Mouse (Mus musculus) intestine, embryonic 14.5 days (tissue): Measurements from ENCODE around the gene Pcgf2. TPM values are rescaled to one million over a fixed set of nuclear protein-coding genes. Genes with fewer than 3 reads are reported as not detected.

Experiments used
- ATAC-seq: fragments of 200-750 bp; cut with Nextera tagmentation; replicated peaks from 2 replicates; pipeline ENCODE4 v1.8.0; 2017; ENCODE audit warnings: low read depth, moderate number of reproducible peaks, moderate TSS enrichment, moderate library complexity; ENCODE audit not compliant: low FRiP score, low TSS enrichment
- DNase-seq: peaks from one replicate; pipeline ENCODE4 v3.0.0-alpha.2; 2018; ENCODE audit warnings: low spot score
- H3K27ac ChIP-seq: fragments of 300-500 bp; sonication (generic); 2 replicates; pipeline ENCODE4 v1.5.1; 2014; ENCODE audit warnings: low read depth, mild to moderate bottlenecking, control low read depth
- H3K27me3 ChIP-seq: fragments of 300-500 bp; sonication (generic); replicated peaks from 2 replicates; pipeline ENCODE4 v1.6.1; 2014; ENCODE audit warnings: low read length, control low read depth; ENCODE audit not compliant: control insufficient read depth, insufficient read depth
- H3K36me3 ChIP-seq: fragments of 300-500 bp; sonication (generic); 2 replicates; pipeline ENCODE4 v1.6.1; 2014; ENCODE audit warnings: low read length, control low read depth; ENCODE audit not compliant: control insufficient read depth, insufficient read depth
- H3K4me1 ChIP-seq: fragments of 300-500 bp; sonication (generic); replicated peaks from 2 replicates; pipeline ENCODE4 v1.6.1; 2014; ENCODE audit warnings: low read length, control low read depth, mixed read lengths; ENCODE audit not compliant: control insufficient read depth, insufficient read depth
- H3K4me2 ChIP-seq: fragments of 300-500 bp; sonication (generic); 2 replicates; pipeline ENCODE4 v1.6.1; 2014; ENCODE audit warnings: low read length
- H3K4me3 ChIP-seq: fragments of 300-500 bp; sonication (generic); 2 replicates; pipeline ENCODE4 v1.5.1; 2014; ENCODE audit warnings: low read depth, low read length, control low read depth, mixed read lengths
- H3K9ac ChIP-seq: fragments of 300-500 bp; sonication (generic); 2 replicates; pipeline ENCODE4 v1.6.1; 2014; ENCODE audit warnings: mild to moderate bottlenecking, low read length
- H3K9me3 ChIP-seq: fragments of 300-500 bp; sonication (generic); 2 replicates; pipeline ENCODE4 v1.6.1; 2016; ENCODE audit warnings: low read length, control low read depth; ENCODE audit not compliant: control insufficient read depth
- WGBS: fragments of 180-500 bp; shearing (Covaris S2); extraction: QIAGEN DNeasy Blood & Tissue Kit; methylation state at CpG from one replicate; pipeline ENCODE4 v1.1.7; 2014; 5-methylcytosine and 5-hydroxymethylcytosine counted together
- polyA plus RNA-seq: library from polyadenylated mRNA; unstranded; fragments of >200 nt; fragmentation: Nextera tagmentation; extraction: Ambion mirVana; gene quantifications from 2 replicates; pipeline ENCODE4 v1.2.1, GENCODE M21; 2014

Pcgf2 gene
- polyA plus RNA-seq, 1 experiment from 2014 or later = 19.7 TPM

DNA sequence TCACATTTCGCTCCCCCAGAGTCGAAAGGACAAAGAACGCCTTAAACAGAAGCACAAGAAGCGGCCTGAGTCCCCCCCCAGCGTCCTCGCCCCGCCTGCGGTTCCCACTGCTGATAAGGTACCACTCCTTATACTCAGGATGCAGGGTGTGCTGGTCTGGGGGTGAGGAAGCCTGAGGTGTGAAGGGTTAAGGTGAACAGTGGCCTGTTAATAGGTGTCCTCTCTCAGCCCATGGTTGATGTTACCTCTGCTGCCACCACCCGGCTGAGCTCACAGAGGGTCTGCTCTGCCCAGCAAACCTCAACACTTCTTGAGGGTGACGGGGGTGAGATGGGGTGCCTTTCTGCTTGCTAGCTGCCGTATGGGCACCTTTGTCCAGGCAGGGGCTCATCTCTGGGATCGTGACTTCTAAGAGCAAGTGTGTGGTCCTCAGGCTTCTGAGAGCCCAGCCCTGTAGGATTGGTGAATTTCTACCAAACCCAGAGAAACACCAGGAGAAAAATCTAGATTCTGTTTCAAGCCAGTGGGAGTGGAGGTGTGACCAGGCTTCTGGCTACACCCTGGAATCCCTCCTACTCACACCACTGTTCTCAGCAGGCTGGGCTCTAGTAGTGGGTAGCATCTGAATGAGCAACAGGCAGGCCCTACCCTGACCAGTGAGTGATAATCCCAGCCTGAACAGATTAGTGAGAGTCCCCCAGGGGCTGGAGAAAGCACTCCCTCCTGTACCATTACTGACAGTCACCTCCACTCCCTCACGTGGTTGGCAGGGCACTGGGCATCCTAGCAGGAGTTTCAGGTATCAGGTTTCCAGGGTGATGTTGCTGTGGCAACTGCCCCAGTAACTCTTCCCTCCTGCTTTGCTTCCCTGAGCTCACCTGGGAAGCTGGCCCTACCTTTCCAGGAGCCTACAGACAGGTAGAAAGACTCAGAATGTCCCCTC lies 29.8 kb downstream of the Pcgf2 start:
- Histone ChIP-seq H3K27ac (no peak overlapping the region), H3K4me2 (no peak overlapping the region)
- ATAC-seq = no peak

DNA sequence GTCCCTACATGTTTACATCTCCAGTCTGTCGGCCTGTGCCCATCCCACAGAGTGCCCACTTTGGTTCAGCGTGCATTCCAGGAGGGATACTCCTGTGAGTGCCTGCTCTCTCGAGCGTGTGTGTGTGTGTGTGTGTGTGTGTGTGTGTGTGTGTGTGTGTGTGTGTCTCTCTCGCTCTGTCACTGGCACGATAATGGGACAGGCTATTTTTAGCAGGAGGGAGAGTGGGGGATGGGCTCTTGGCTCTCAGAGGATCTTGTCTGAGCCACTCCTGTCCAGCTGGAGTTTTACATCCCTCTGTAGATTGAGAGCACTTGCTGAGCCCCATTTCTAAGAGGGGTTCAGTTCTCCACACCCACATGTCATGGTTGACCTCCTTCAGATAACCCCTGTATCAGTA lies 30.5 kb downstream of the Pcgf2 start:
- ATAC-seq (no peak), DNase-seq (peak; percentile 51)
- no peak overlapping the region for H3K4me3 ChIP-seq
- peaks cover 88% of the 10 kb centered on the region for H3K36me3 ChIP-seq
- no peaks in the 10 kb centered on the region for H3K9me3 ChIP-seq
- no peak overlapping the region for H3K4me2 ChIP-seq
- 16% methylated on average over 6 of the region's 6 CpGs for WGBS
- H3K27me3 ChIP-seq = no peaks in the 10 kb centered on the region
- H3K9ac ChIP-seq = no peak overlapping the region
- H3K27ac ChIP-seq = no peak overlapping the region
- peaks cover 21% of the 10 kb centered on the region for H3K4me1 ChIP-seq

More for the DNA sequence above, 29.8 kb downstream of the Pcgf2 start:
- Histone ChIP-seq H3K4me3 (no peak overlapping the region), H3K9ac (no peak overlapping the region), H3K4me1 (peaks cover 15% of the 10 kb centered on the region), H3K36me3 (peaks cover 92% of the 10 kb centered on the region), H3K9me3 (no peaks in the 10 kb centered on the region), H3K27me3 (no peaks in the 10 kb centered on the region)
- 66% methylated on average over 13 of the region's 13 CpGs for WGBS
- DNase-seq = peak; percentile 46

DNA sequence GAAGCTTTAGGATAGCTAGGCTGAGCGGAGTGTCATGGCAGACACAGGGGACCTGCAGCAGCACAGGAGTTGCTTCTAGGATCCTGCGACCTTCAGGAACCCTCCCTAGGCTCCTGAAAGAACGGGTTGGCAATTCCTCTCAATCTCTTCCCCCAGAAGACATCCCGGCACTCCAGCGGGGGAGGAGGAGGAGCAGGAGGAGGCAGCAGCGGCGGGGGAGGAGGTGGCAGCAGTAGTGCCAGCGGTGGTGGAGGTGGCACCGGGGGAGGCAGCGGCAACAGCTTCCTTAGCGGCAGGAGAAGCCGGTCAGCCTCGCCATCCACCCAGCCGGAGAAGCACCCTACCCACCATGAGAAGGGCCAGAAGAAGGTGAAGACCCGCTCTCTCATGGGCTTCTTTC lies 31.0 kb downstream of the Pcgf2 start:
- 64% methylated on average over 15 of the region's 15 CpGs for WGBS
- DNase-seq (peak; percentile 48), ATAC-seq (no peak)
- Histone ChIP-seq H3K9me3 (no peaks in the 10 kb centered on the region), H3K36me3 (peaks cover 83% of the 10 kb centered on the region), H3K27ac (no peak overlapping the region), H3K4me2 (no peak overlapping the region), H3K9ac (no peak overlapping the region), H3K27me3 (no peaks in the 10 kb centered on the region), H3K4me1 (peaks cover 27% of the 10 kb centered on the region), H3K4me3 (no peak overlapping the region)

DNA sequence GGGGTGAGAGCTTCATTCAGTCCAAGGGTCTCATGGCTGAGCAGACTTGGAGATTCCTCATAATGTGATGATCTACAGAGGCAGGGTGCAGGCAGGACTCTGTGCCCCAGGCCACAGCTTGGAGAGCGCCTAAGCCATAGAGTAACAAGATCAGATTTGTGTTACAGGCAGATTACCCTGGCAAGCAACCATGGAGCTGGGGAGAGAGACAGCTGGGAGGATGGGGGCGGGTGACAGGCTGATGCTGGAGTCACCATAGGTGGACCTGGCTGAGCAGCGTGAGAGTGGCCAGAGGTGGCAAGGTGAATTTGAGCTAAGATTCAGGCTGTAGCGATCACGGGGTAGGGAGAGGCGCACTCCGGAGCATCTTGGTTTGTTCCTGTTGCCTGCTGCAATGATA lies 32.1 kb downstream of the Pcgf2 start:
- Histone ChIP-seq H3K4me3 (no peak overlapping the region), H3K27me3 (no peaks in the 10 kb centered on the region), H3K27ac (no peak overlapping the region), H3K36me3 (peaks cover 72% of the 10 kb centered on the region), H3K4me2 (no peak overlapping the region), H3K9ac (no peak overlapping the region), H3K4me1 (peaks cover 29% of the 10 kb centered on the region), H3K9me3 (no peaks in the 10 kb centered on the region)
- ATAC-seq (no peak), DNase-seq (peak; percentile 48)
- 95% methylated on average over 7 of the region's 7 CpGs for whole genome bisulfite sequencing

DNA sequence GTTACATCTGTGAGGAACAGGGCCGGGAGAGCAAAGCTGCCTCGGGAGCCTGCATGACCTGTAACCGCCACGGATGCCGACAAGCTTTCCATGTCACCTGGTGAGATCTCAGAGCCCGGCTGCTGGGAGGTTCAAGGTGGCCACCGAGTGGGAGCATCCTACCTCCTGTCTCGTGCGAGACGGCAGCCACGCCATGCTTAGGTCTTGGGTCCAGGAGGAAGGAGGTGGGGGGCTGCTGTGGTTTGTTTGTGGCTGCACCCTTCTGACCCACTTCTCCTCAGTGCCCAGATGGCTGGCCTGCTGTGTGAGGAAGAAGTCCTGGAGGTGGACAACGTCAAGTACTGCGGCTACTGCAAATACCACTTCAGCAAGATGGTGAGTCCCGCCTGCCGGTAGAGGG lies 33.5 kb downstream of the Pcgf2 start:
- no peak overlapping the region for H3K4me2 ChIP-seq
- H3K4me3 ChIP-seq = no peak overlapping the region
- WGBS = 90% methylated on average over 15 of the region's 15 CpGs
- H3K27me3 ChIP-seq = peaks cover 6% of the 10 kb centered on the region
- H3K27ac ChIP-seq = no peak overlapping the region
- DNase-seq = no peak
- peaks cover 35% of the 10 kb centered on the region for H3K4me1 ChIP-seq
- H3K36me3 ChIP-seq = peaks cover 59% of the 10 kb centered on the region
- no peak for ATAC-seq
- no peaks in the 10 kb centered on the region for H3K9me3 ChIP-seq
- no peak overlapping the region for H3K9ac ChIP-seq

DNA sequence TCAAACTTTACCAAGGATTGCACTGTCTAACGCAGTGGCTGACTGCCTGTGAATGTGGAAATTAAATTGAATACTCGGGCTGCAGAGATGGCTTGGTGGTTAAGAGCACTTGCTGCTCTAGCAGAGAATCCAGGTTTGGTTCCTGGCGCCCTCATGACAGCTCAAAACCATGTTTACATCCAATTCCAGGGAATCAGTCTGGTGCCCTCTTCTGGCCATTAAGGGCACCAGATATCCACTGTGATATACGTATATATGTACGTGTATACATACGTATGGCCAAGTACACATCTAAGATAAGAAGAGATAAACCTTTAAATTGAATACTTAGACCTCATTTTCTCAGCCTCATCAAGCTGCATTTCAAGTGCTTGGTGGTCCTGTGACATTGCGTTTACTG lies 34.1 kb downstream of the Pcgf2 start:
- no peak for ATAC-seq
- peaks cover 11% of the 10 kb centered on the region for H3K27me3 ChIP-seq
- no peak overlapping the region for H3K9ac ChIP-seq
- H3K36me3 ChIP-seq = peaks cover 53% of the 10 kb centered on the region
- H3K9me3 ChIP-seq = no peaks in the 10 kb centered on the region
- no peak overlapping the region for H3K4me2 ChIP-seq
- peaks cover 41% of the 10 kb centered on the region for H3K4me1 ChIP-seq
- no peak for DNase-seq
- 92% methylated on average over 7 of the region's 7 CpGs for WGBS
- no peak overlapping the region for H3K27ac ChIP-seq
- H3K4me3 ChIP-seq = no peak overlapping the region

DNA sequence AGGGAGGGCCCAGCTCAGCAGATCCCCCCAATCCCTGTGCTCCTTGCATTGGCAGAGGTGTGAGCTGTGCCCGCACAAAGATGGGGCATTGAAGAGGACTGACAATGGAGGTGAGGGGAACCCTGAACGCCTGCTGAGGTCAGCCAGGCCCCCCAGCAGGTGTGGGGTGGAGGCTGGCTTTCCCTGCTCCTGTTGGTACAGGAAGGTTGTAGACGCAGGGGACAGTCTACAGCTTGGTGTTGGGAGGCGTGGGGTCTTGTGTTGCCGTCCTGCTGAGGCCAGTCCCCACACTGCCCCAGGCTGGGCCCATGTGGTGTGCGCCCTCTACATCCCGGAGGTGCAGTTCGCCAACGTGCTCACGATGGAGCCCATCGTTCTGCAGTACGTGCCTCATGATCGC lies 34.9 kb downstream of the Pcgf2 start:
- no peaks in the 10 kb centered on the region for H3K9me3 ChIP-seq
- peaks cover 47% of the 10 kb centered on the region for H3K4me1 ChIP-seq
- no peak overlapping the region for H3K4me2 ChIP-seq
- no peak overlapping the region for H3K27ac ChIP-seq
- WGBS = 90% methylated on average over 13 of the region's 13 CpGs
- peaks cover 16% of the 10 kb centered on the region for H3K27me3 ChIP-seq
- H3K9ac ChIP-seq = no peak overlapping the region
- H3K4me3 ChIP-seq = no peak overlapping the region
- peaks cover 45% of the 10 kb centered on the region for H3K36me3 ChIP-seq
- DNase-seq = no peak
- no peak for ATAC-seq

DNA sequence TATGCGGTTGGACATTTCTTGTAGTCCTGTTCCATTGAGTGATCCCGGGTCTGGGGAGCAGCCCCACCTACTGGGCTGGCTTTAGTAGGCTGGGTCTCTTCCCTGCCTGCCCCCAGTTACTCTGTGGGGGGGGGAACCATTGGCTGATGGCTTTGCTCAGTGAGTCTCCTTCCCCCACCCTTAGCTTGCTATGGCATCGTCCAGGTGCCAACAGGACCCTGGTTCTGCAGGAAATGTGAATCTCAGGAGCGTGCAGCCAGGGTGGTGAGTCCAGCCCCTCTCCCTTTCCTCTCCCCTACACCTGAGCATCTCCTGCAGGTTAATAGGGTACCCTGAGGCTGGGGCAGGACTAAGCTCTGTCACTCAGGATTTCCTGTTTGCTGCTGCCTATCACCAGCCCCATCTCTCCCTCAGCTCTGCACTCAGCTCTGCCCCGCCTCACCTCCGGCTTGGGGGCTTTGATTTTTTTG lies 35.5 kb downstream of the Pcgf2 start:
- Histone ChIP-seq H3K9me3 (no peaks in the 10 kb centered on the region), H3K4me1 (peaks cover 42% of the 10 kb centered on the region), H3K4me3 (peak overlapping the region; percentile 84), H3K27ac (no peak overlapping the region; the same call in 1 of the 2 replicates), H3K27me3 (peaks cover 16% of the 10 kb centered on the region), H3K4me2 (peak overlapping the region; percentile 66), H3K9ac (no peak overlapping the region; the same call in 1 of the 2 replicates), H3K36me3 (peaks cover 41% of the 10 kb centered on the region)
- no peak for ATAC-seq
- DNase-seq = no peak
- 34% methylated on average over 6 of the region's 6 CpGs for WGBS

DNA sequence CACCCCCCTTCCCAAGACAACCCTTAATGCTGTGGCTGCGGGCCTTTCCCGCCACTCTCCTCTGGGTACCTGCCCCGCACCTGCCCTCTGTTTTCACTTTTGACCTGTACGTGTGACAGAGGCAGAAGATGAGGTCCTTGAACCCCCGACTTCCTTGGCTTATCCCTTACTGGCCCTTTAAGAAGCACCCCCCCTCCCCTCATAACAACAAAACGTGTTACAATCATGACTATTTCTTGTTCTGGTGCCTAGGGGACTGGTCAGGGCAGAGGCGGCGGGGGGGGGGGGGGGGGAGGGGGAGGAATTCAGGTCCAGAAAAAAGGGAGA lies 36.0 kb downstream of the Pcgf2 start:
- Histone ChIP-seq H3K4me3 (peak overlapping the region; percentile 84), H3K4me1 (peaks cover 37% of the 10 kb centered on the region), H3K36me3 (peaks cover 37% of the 10 kb centered on the region), H3K4me2 (peak overlapping the region; percentile 66), H3K9ac (peak overlapping the region; percentile 75), H3K27me3 (peaks cover 16% of the 10 kb centered on the region), H3K9me3 (no peaks in the 10 kb centered on the region), H3K27ac (peak overlapping the region; percentile 88)
- ATAC-seq (no peak), DNase-seq (peak; percentile 78)
- 1% methylated on average over 6 of the region's 8 CpGs for WGBS
